Mouse (Mus musculus) embryonic facial prominence, embryonic 10.5 days (tissue): ENCODE results near the gene Sema3f. TPM values are rescaled to one million over a fixed set of nuclear protein-coding genes. Genes with fewer than 3 reads are reported as not detected.

Experiments
- DNase-seq: peaks from one replicate; pipeline ENCODE4 v3.0.0-alpha.2; 2017; ENCODE audit warnings: low spot score
- H3K27ac ChIP-seq: fragments of 300-500 bp; sonication (generic); replicated peaks from 2 replicates; pipeline ENCODE4 v1.5.1; 2016; ENCODE audit warnings: mild to moderate bottlenecking
- H3K27me3 ChIP-seq: fragments of 300-500 bp; sonication (generic); replicated peaks from 2 replicates; pipeline ENCODE4 v1.6.1; 2016; ENCODE audit warnings: low read depth, mild to moderate bottlenecking; ENCODE audit not compliant: poor library complexity, severe bottlenecking
- H3K36me3 ChIP-seq: fragments of 300-500 bp; sonication (generic); replicated peaks from 2 replicates; pipeline ENCODE4 v1.6.1; 2016; ENCODE audit warnings: mild to moderate bottlenecking, moderate library complexity
- H3K4me1 ChIP-seq: fragments of 300-500 bp; sonication (generic); 2 replicates; pipeline ENCODE4 v1.6.1; 2016
- H3K4me3 ChIP-seq: fragments of 300-500 bp; sonication (generic); 2 replicates; pipeline ENCODE4 v1.5.1; 2016; ENCODE audit warnings: mild to moderate bottlenecking, moderate library complexity
- H3K9me3 ChIP-seq: fragments of 300-500 bp; sonication (generic); 2 replicates; pipeline ENCODE4 v1.6.1; 2016; ENCODE audit warnings: mild to moderate bottlenecking
- WGBS: fragments of 180-500 bp; shearing (Covaris S2); methylation state at CpG from one replicate; pipeline ENCODE4 v1.1.7; 2016; 5-methylcytosine and 5-hydroxymethylcytosine counted together
- polyA plus RNA-seq: library from polyadenylated mRNA; unstranded; fragments of >200 nt; fragmentation: Nextera tagmentation; extraction: Ambion mirVana; gene quantifications from 2 replicates; pipeline ENCODE4 v1.2.1, GENCODE M21; 2016

Sema3f gene
- 13.2 and 21.4 TPM in 2 replicates for polyA plus RNA-seq

DNA sequence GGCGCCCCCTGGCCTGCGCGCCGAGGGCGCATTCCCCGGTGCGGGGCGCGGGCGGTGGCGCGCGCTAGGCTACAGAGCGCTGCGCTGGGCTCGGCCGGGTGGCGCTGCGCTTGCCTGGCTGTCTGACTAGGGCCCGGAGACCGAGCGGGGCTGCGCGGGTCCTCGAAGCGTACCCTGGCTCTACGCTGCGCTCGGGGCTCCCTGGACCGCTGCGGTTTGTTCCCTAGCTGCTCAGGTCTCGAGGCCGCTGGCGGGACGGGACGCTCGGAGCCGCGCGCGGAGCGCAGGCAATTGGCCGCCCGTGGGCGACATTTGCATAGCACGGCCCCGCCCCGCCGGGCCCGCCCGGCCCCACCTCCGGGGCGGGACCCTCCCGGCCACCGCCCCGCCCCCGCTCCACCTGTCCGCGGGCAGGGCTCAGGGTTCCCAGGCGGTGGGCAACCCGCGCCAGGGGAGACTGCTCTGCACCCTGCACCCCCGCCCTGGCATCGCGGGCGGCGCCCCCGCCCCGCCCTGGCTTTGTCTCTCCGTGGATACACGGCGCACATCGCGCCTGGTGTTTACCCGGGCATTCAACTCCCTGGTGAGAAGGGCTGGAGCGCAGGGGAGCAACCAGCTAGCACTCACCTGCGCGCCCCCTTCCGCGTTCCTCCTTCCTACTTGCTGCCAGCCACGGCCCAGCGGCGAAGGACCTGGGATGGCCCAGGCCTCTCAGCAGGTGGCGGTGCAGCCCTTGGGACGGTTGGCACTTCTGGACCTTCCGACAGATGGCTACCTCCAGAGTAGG is at the start of gene Sema3f:
Sema3f (minus strand) TSS at position 779 of the 787 bp plus-strand sequence.
- H3K4me3 ChIP-seq: peak within 1 kb of the TSS; percentile 90
- H3K27me3 ChIP-seq: peaks cover 53% of the 10 kb centered on the region
- H3K4me1 ChIP-seq: peaks cover 76% of the 10 kb centered on the region
- peaks cover 12% of the 10 kb centered on the region for H3K36me3 ChIP-seq
- peak; percentile 92 for DNase-seq
- no peaks in the 10 kb centered on the region for H3K9me3 ChIP-seq
- under 1% methylated on average over 86 of the region's 86 CpGs for WGBS
- peak within 1 kb of the TSS; percentile 95 for H3K27ac ChIP-seq

- H3K9me3 ChIP-seq: no peaks in the 10 kb centered on the region
- no peaks in the 10 kb centered on the region for H3K4me1 ChIP-seq
- 95% methylated on average over 6 of the region's 6 CpGs for WGBS
- no peak overlapping the region for H3K27ac ChIP-seq
- H3K4me3 ChIP-seq: no peak overlapping the region
- H3K36me3 ChIP-seq: peaks cover 99% of the 10 kb centered on the region
- no peaks in the 10 kb centered on the region for H3K27me3 ChIP-seq
- DNase-seq: no peak
Measured at GRCm38 (mm10) chr9:107759593-107759992, 49.3 kb upstream of the Sema3f start.

GRCm38 (mm10) chr9:107750378-107750777 is 40.1 kb upstream of the Sema3f start:
- no peak for DNase-seq
- H3K27ac ChIP-seq: no peak overlapping the region

DNA sequence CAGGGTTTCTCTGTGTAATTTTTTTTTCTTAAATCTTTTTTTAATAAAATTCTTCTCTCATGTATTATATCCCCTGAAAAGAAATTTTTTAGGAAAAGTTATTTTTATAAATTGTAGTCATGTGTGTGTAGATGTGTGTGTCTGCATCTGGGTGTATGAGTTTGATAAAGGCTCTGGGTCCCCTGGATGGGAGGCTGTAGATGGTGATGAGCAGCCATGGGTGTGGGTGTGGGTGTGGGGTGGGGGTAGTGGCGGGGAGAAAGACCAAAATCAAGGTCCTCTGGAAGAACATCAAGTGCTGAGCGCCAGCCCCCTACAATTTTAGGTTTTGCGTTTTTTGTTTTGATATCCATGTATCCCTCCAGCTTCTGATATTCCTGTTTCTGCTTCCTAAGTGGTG is 37.8 kb upstream of the Sema3f start:
- Histone ChIP-seq H3K4me3 (no peak overlapping the region), H3K27me3 (no peaks in the 10 kb centered on the region), H3K36me3 (peaks cover 100% of the 10 kb centered on the region), H3K9me3 (peaks cover 4% of the 10 kb centered on the region; the same call in 1 of the 2 replicates), H3K27ac (no peak overlapping the region), H3K4me1 (no peaks in the 10 kb centered on the region)
- WGBS: 96% methylated on average over 3 of the region's 3 CpGs
- DNase-seq: no peak

More at GRCm38 (mm10) chr9:107750378-107750777, 40.1 kb upstream of the Sema3f start:
- WGBS: 94% methylated on average over 5 of the region's 5 CpGs
- H3K4me1 ChIP-seq: no peaks in the 10 kb centered on the region
- H3K4me3 ChIP-seq: no peak overlapping the region
- H3K27me3 ChIP-seq: no peaks in the 10 kb centered on the region
- H3K9me3 ChIP-seq: peaks cover 4% of the 10 kb centered on the region; the same call in 1 of the 2 replicates
- peaks cover 99% of the 10 kb centered on the region for H3K36me3 ChIP-seq

DNA sequence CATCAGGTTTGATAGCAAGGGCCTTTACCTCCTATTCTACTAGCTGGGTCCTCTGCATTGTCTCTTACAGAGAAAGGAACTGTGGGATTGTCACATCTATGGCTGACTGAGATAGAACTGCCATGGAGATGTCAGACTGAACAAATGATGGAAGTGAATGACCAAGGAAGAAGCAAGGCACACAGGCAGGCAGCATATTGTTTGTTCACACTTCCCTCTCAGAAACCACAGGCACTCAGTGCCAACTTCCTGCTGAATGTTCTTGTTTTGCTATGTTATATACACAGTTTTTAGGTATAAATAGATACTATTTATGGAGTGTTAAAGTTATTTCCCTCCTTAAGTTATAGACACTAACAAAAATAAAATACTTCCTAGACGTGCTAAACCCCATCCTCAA is 37.0 kb upstream of the Sema3f start:
- H3K4me1 ChIP-seq: no peaks in the 10 kb centered on the region
- H3K27ac ChIP-seq: no peak overlapping the region
- H3K27me3 ChIP-seq: no peaks in the 10 kb centered on the region
- no peak overlapping the region for H3K4me3 ChIP-seq
- 94% methylated on average over 1 of the region's 1 CpGs for WGBS
- H3K9me3 ChIP-seq: peaks cover 4% of the 10 kb centered on the region; the same call in 1 of the 2 replicates
- DNase-seq: no peak
- H3K36me3 ChIP-seq: peaks cover 100% of the 10 kb centered on the region

GRCm38 (mm10) chr9:107746679-107747078 is 36.4 kb upstream of the Sema3f start:
- WGBS: 95% methylated on average over 3 of the region's 3 CpGs
- Histone ChIP-seq H3K36me3 (peaks cover 100% of the 10 kb centered on the region), H3K27ac (no peak overlapping the region), H3K9me3 (peaks cover 4% of the 10 kb centered on the region; the same call in 1 of the 2 replicates), H3K4me3 (no peak overlapping the region), H3K4me1 (no peaks in the 10 kb centered on the region), H3K27me3 (no peaks in the 10 kb centered on the region)
- no peak for DNase-seq

DNA sequence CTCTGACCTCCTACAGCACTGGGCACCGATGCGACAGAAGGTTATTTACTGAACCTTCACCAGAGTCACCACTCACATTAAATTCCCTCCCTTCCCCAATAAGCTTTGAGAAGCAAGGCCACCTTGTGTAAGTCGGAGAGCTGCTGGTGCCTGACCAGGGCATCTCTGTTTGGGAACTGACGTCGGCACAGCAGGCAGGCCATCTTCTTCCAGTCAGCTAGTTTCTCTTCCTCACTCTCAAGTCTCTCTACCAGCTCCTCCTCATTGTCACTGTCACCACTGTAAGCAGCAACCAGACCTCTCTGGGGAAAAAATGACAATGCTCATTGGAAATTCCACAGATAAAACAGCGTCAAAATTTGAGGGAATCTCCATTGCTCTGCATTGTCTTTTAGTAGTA is 33.8 kb upstream of the Sema3f start:
- H3K9me3 ChIP-seq: peaks cover 4% of the 10 kb centered on the region; the same call in 1 of the 2 replicates
- no peak overlapping the region for H3K4me3 ChIP-seq
- no peaks in the 10 kb centered on the region for H3K4me1 ChIP-seq
- WGBS: 93% methylated on average over 6 of the region's 6 CpGs
- H3K36me3 ChIP-seq: peaks cover 100% of the 10 kb centered on the region
- H3K27ac ChIP-seq: no peak overlapping the region
- no peak for DNase-seq
- no peaks in the 10 kb centered on the region for H3K27me3 ChIP-seq

- peaks cover 28% of the 10 kb centered on the region for H3K27me3 ChIP-seq
- H3K9me3 ChIP-seq: no peaks in the 10 kb centered on the region
- no peak overlapping the region for H3K27ac ChIP-seq
- 49% methylated on average over 4 of the region's 4 CpGs for WGBS
- H3K4me3 ChIP-seq: no peak overlapping the region
- H3K36me3 ChIP-seq: peaks cover 58% of the 10 kb centered on the region
- peak; percentile 64 for DNase-seq
- H3K4me1 ChIP-seq: peaks cover 39% of the 10 kb centered on the region
Measured at GRCm38 (mm10) chr9:107738841-107739202, 28.5 kb upstream of the Sema3f start.

GRCm38 (mm10) chr9:107738020-107738840 is 28.0 kb upstream of the Sema3f start:
- H3K4me1 ChIP-seq: peaks cover 39% of the 10 kb centered on the region
- peaks cover 28% of the 10 kb centered on the region for H3K27me3 ChIP-seq
- H3K36me3 ChIP-seq: peaks cover 52% of the 10 kb centered on the region
- 21% methylated on average over 7 of the region's 7 CpGs for WGBS
- 0 out of 2 replicates have a peak overlapping the region, but pooled peaks have one; percentile 42 for H3K27ac ChIP-seq
- DNase-seq: peak; percentile 91
- no peak overlapping the region for H3K4me3 ChIP-seq
- no peaks in the 10 kb centered on the region for H3K9me3 ChIP-seq

- no peaks in the 10 kb centered on the region for H3K9me3 ChIP-seq
- H3K27me3 ChIP-seq: peaks cover 28% of the 10 kb centered on the region
- peaks cover 31% of the 10 kb centered on the region for H3K36me3 ChIP-seq
- H3K4me3 ChIP-seq: peak overlapping the region; percentile 51
- H3K4me1 ChIP-seq: peaks cover 44% of the 10 kb centered on the region
- peak; percentile 73 for DNase-seq
- under 1% methylated on average over 7 of the region's 7 CpGs for WGBS
- H3K27ac ChIP-seq: peak overlapping the region; percentile 88
Measured at GRCm38 (mm10) chr9:107736185-107736485, 25.9 kb upstream of the Sema3f start.

DNA sequence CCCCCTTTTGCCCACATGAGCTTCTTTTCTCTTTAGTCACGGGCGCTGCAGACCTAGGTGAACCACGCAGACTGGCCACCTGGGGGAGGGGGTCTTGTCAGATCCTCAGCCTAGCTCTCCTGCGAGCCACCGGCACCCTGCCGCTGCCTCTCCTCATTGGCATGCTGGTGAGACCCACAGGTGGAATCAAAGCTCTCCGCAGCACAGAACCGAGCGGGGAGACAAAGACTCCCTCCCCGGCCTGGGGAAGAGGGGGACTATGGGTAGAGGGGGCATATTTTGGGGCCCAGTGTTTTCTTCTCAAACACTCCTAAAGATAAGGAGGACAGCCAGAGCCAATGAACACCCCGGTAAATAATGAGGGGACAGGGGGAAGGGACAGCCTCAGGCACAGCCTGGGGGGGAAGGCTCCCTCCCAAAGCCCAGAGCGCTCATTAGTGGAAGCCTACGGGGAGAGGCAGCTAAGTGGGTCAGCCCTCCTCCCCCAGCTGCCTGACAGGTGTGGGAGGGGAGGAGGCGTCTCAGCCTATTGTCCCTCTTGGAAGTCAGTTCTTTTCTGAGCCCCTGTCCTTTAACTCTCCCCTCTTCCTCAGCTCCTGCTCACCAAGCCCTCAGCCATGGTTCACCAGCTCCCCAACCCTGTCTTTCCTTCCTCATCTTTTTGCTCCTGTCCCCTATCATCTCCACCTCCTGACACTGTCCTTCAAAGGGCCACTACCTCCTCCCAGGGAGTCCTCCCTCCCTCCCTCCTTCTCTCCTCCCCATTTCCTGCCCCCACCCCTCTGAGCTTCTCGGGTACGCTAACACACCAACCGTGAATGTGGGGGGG is 25.3 kb upstream of the Sema3f start:
- 2% methylated on average over 17 of the region's 17 CpGs for WGBS
- Histone ChIP-seq H3K4me1 (peaks cover 50% of the 10 kb centered on the region), H3K9me3 (no peaks in the 10 kb centered on the region), H3K27ac (peak overlapping the region; percentile 88), H3K27me3 (peaks cover 28% of the 10 kb centered on the region), H3K4me3 (peak overlapping the region; percentile 51), H3K36me3 (peaks cover 25% of the 10 kb centered on the region)
- DNase-seq: peak; percentile 58

DNA sequence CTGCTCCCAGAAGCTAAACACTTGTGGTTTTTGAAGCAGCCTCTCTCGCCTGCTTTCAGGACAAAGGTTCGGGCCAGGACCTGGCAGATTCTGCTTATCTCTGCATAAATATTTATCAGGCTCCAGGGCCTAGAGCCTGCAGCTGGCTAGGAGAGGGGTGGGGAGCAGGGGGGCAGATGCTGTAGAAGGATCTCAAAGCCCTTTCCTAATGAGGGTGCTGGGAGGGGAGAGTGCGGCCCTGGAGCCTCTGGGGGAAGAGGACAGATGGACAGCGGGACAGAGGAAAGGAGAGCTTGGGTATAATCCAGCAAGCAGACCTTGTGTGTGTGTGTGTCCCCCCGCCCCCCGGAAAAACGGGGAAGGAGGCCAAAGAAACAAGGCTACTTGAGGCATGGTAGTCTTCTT is 24.3 kb upstream of the Sema3f start:
- H3K27me3 ChIP-seq: peaks cover 28% of the 10 kb centered on the region
- H3K4me3 ChIP-seq: peak overlapping the region; percentile 51; the same call in 1 of the 2 replicates
- H3K4me1 ChIP-seq: peaks cover 60% of the 10 kb centered on the region
- peaks cover 15% of the 10 kb centered on the region for H3K36me3 ChIP-seq
- peak overlapping the region; percentile 88 for H3K27ac ChIP-seq
- WGBS: 32% methylated on average over 7 of the region's 7 CpGs
- no peak for DNase-seq
- no peaks in the 10 kb centered on the region for H3K9me3 ChIP-seq
